Mouse (Mus musculus) limb, embryonic 15.5 days (tissue): ENCODE measurements around the gene Ccna1. TPM values are rescaled to one million over a fixed set of nuclear protein-coding genes. Genes with fewer than 3 reads are reported as not detected.

Experiments used
- ATAC-seq: fragments of 200-750 bp; cut with Nextera tagmentation; 2 replicates; pipeline ENCODE4 v1.8.0; 2017; ENCODE audit warnings: low read depth, moderate TSS enrichment; ENCODE audit not compliant: insufficient number of reproducible peaks, low FRiP score, low TSS enrichment
- H3K27ac ChIP-seq: fragments of 300-500 bp; sonication (generic); 2 replicates; pipeline ENCODE4 v1.5.1; 2015; ENCODE audit warnings: moderate library complexity, mild to moderate bottlenecking, inconsistent platforms
- H3K27me3 ChIP-seq: fragments of 300-500 bp; sonication (generic); 2 replicates; pipeline ENCODE4 v1.6.1; 2015; ENCODE audit warnings: inconsistent platforms
- H3K36me3 ChIP-seq: fragments of 300-500 bp; sonication (generic); 2 replicates; pipeline ENCODE4 v1.6.1; 2015; ENCODE audit warnings: inconsistent platforms
- H3K4me1 ChIP-seq: fragments of 300-500 bp; sonication (generic); 2 replicates; pipeline ENCODE4 v1.6.1; 2015; ENCODE audit warnings: inconsistent platforms
- H3K4me2 ChIP-seq: fragments of 300-500 bp; sonication (generic); 2 replicates; pipeline ENCODE4 v1.6.1; 2015; ENCODE audit warnings: mild to moderate bottlenecking, inconsistent platforms
- H3K4me3 ChIP-seq: fragments of 300-500 bp; sonication (generic); 2 replicates; pipeline ENCODE4 v1.5.1; 2015; ENCODE audit warnings: mild to moderate bottlenecking, inconsistent platforms
- H3K9ac ChIP-seq: fragments of 300-500 bp; sonication (generic); 2 replicates; pipeline ENCODE4 v1.6.1; 2015; ENCODE audit warnings: inconsistent platforms
- H3K9me3 ChIP-seq: fragments of 300-500 bp; sonication (generic); 2 replicates; pipeline ENCODE4 v1.6.1; 2016; ENCODE audit warnings: inconsistent platforms
- WGBS: fragments of 180-500 bp; shearing (Covaris S2); methylation state at CpG from one replicate; pipeline ENCODE4 v1.1.7; 2015; 5-methylcytosine and 5-hydroxymethylcytosine counted together
- polyA plus RNA-seq: library from polyadenylated mRNA; unstranded; fragments of >200 nt; fragmentation: Nextera tagmentation; extraction: Ambion mirVana; gene quantifications from 2 replicates; pipeline ENCODE4 v1.2.1, GENCODE M21; 2015

Ccna1 gene
- polyA plus RNA-seq, 1 experiment from 2014 or later: 1.4 TPM

DNA sequence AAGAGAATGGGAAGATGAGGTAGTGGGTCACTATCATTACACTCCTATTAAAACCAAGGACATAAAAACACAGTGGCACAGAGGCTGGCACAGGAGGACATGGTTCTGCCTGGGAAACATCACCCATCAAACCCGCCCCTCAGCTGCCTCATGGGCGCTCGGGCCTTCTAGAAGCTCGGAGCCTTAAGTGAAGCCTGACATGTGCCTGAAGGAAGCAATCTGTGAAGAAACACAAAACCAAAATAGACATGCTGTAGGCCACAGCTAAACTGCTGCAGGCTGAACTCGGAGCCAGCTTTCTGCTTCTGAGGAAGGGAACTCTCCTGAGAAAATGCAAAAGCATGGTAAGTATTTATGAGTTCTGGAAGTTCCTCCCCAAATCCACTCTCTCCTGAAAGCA, 31.6 kb upstream of the Ccna1 start:
- WGBS: 75% methylated on average over 5 of the region's 5 CpGs
- H3K9ac ChIP-seq: no peak overlapping the region
- ATAC-seq: no peak
- H3K27ac ChIP-seq: no peak overlapping the region
- no peaks in the 10 kb centered on the region for H3K4me1 ChIP-seq
- H3K4me2 ChIP-seq: no peak overlapping the region
- no peaks in the 10 kb centered on the region for H3K36me3 ChIP-seq
- H3K4me3 ChIP-seq: no peak overlapping the region
- H3K27me3 ChIP-seq: no peaks in the 10 kb centered on the region
- no peaks in the 10 kb centered on the region for H3K9me3 ChIP-seq

GRCm38 (mm10) chr3:55085716-55086115, 30.4 kb upstream of the Ccna1 start:
- H3K9me3 ChIP-seq: no peaks in the 10 kb centered on the region
- no peak overlapping the region for H3K4me2 ChIP-seq
- ATAC-seq: no peak
- no peaks in the 10 kb centered on the region for H3K27me3 ChIP-seq
- H3K9ac ChIP-seq: no peak overlapping the region
- no peak overlapping the region for H3K4me3 ChIP-seq
- no peaks in the 10 kb centered on the region for H3K4me1 ChIP-seq
- H3K36me3 ChIP-seq: no peaks in the 10 kb centered on the region
- WGBS: 63% methylated on average over 3 of the region's 3 CpGs
- H3K27ac ChIP-seq: no peak overlapping the region

- Histone ChIP-seq H3K9ac (no peak overlapping the region), H3K4me2 (no peak overlapping the region)
- ATAC-seq: no peak
These were observed 29.5 kb upstream of the Ccna1 start for GRCm38 (mm10) chr3:55084781-55085180.

DNA sequence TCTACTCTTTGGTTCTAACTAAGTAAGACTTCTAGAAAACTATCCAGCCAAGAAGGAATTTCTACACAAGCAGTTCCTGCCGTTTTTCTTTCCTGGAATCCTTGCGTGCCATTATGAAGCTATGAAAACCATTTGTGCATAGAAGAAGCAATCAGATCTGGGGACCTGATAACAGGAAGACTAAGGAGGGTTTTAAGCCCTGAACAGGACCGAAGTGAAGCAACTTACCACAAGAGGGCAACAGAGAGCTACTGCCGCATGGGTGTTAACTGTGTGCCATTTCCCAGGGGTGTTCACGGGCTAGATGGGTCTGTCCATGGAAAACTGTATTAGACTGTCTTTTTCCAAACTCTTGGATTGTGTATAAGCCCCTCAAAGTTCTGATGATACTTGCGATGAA, 24.8 kb upstream of the Ccna1 start:
- ATAC-seq: no peak
- WGBS: 10% methylated on average over 6 of the region's 6 CpGs
- no peak overlapping the region for H3K4me2 ChIP-seq
- H3K9me3 ChIP-seq: no peaks in the 10 kb centered on the region
- no peak overlapping the region for H3K9ac ChIP-seq
- no peak overlapping the region for H3K27ac ChIP-seq
- no peaks in the 10 kb centered on the region for H3K36me3 ChIP-seq
- H3K27me3 ChIP-seq: no peaks in the 10 kb centered on the region
- peaks cover 5% of the 10 kb centered on the region; the same call in 1 of the 2 replicates for H3K4me1 ChIP-seq
- no peak overlapping the region for H3K4me3 ChIP-seq

More at GRCm38 (mm10) chr3:55084781-55085180, 29.5 kb upstream of the Ccna1 start:
- no peaks in the 10 kb centered on the region for H3K27me3 ChIP-seq
- H3K9me3 ChIP-seq: no peaks in the 10 kb centered on the region
- H3K27ac ChIP-seq: no peak overlapping the region
- H3K36me3 ChIP-seq: no peaks in the 10 kb centered on the region
- H3K4me3 ChIP-seq: no peak overlapping the region
- H3K4me1 ChIP-seq: no peaks in the 10 kb centered on the region
- WGBS: 50% methylated on average over 6 of the region's 6 CpGs

DNA sequence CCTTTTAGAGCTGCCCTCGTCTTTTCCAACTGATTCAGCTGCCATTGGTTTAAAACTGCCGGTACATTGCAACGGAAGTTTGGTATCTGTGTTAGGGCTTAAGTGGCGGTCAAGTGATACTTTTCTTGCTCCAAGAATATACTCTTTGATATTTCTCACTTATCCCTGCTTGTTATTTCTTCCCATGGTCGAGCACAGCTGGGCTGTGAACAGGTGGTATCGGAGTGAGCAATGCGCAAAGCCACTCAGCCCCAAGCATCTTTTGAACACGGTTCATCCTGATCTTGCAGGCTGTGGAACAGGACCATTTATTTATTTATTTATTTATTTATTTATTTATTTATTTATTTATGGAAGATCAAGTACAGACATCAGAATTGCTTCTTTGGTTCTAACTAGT, 24.3 kb upstream of the Ccna1 start:
- Histone ChIP-seq H3K4me3 (no peak overlapping the region), H3K9me3 (no peaks in the 10 kb centered on the region), H3K4me2 (no peak overlapping the region), H3K9ac (no peak overlapping the region), H3K36me3 (no peaks in the 10 kb centered on the region), H3K27ac (no peak overlapping the region), H3K4me1 (peaks cover 5% of the 10 kb centered on the region; the same call in 1 of the 2 replicates), H3K27me3 (no peaks in the 10 kb centered on the region)
- WGBS: 75% methylated on average over 8 of the region's 8 CpGs
- ATAC-seq: peak; percentile 71; the same call in 1 of the 2 replicates

DNA sequence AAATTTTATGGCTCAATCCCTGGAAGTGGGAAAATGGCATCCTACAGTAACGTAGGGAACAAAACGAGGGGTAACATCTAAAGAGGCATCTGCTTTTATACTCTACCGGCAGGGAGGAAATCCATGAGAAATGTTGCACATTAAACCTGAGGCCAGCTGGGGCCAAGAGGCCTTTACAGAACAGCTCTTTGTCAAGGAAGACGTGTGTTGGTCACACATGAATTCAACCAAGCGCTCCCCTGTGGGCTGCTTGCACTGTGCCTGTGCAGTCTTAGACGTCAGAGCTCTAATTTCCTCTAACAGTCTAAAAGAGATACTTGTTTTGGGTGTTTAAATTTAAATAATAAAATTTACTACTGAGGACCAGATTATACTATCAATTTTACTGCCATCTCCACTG, 22.9 kb upstream of the Ccna1 start:
- H3K27ac ChIP-seq: no peak overlapping the region
- H3K9me3 ChIP-seq: no peaks in the 10 kb centered on the region
- H3K4me3 ChIP-seq: no peak overlapping the region
- no peaks in the 10 kb centered on the region for H3K27me3 ChIP-seq
- H3K4me1 ChIP-seq: peaks cover 5% of the 10 kb centered on the region; the same call in 1 of the 2 replicates
- ATAC-seq: no peak
- 32% methylated on average over 6 of the region's 6 CpGs for WGBS
- no peak overlapping the region for H3K9ac ChIP-seq
- no peaks in the 10 kb centered on the region for H3K36me3 ChIP-seq
- no peak overlapping the region for H3K4me2 ChIP-seq

- Histone ChIP-seq H3K9me3 (no peaks in the 10 kb centered on the region), H3K4me2 (no peak overlapping the region), H3K9ac (no peak overlapping the region), H3K36me3 (no peaks in the 10 kb centered on the region), H3K4me3 (no peak overlapping the region), H3K27me3 (no peaks in the 10 kb centered on the region), H3K4me1 (peaks cover 5% of the 10 kb centered on the region; the same call in 1 of the 2 replicates), H3K27ac (no peak overlapping the region)
- WGBS: 53% methylated on average over 3 of the region's 3 CpGs
- ATAC-seq: no peak
These were observed 20.0 kb upstream of the Ccna1 start for GRCm38 (mm10) chr3:55075294-55075648.

DNA sequence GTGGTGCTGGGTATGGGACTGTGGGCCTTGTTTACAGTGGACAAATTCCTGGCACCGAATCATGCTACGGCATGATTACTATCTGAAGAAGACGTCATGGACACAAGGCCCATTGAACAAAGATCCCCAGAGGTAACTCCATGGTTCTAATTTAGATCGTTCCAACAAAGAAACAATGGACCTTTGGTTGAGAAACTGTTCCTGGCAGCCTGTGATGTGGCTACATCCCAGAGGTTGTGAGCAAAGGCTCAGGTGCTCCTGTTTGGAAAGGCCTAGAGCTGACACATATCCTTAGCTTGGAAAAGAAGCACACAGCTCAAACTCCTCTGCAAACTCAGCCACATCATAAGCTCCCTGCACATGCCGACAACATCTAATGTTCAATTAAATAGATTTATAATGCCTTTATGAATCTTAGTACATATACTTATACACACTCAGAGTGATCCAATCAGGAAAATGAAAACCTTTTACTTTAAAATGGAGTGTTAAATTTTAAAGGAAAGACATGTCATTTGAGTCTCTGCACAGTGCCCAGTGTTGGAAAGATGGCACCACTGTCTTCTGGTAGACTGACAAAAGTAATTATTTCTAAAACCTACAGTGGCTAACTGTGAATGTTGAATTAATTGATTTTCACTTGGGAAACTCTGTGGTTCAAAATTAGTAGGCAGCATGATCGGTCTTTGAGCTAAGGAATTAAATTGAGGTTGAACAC, 19.4 kb upstream of the Ccna1 start:
- 83% methylated on average over 6 of the region's 6 CpGs for WGBS
- no peaks in the 10 kb centered on the region for H3K9me3 ChIP-seq
- no peak overlapping the region for H3K4me2 ChIP-seq
- H3K36me3 ChIP-seq: no peaks in the 10 kb centered on the region
- ATAC-seq: no peak
- no peak overlapping the region for H3K4me3 ChIP-seq
- H3K27me3 ChIP-seq: no peaks in the 10 kb centered on the region
- no peak overlapping the region for H3K9ac ChIP-seq
- H3K4me1 ChIP-seq: peaks cover 5% of the 10 kb centered on the region; the same call in 1 of the 2 replicates
- H3K27ac ChIP-seq: no peak overlapping the region

DNA sequence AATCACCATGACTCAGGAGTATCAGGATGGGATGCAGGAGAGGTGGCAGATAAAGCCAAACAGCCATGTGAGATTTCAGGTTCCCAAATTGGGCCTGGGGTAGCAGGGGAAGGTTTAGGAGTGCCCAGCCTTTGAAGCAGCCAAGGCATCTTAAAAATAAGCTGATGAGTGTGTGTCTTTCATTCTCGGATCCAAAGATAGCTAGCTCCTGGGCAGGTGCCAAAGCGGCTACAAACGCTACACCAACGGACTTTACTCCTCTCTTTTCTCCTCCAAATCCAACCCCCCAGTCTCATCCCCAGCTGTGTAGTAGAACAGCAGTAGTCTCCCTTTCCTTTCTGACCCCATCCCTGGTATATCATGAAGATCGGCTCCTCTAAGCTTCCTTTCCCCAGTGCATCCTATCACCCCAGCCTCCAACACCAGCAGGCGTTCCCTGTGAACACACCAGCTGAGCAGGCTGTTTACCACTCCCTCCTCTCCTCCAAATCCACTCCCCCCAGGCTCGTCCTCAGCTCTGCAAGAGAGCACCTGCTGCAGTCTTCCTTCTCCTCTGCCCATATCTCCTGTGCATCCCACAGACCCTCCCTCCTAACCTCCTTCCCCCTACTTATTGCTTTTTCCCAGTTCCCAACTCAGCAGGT, 12.6 kb upstream of the Ccna1 start:
- Histone ChIP-seq H3K4me3 (no peak overlapping the region), H3K27me3 (no peaks in the 10 kb centered on the region), H3K36me3 (no peaks in the 10 kb centered on the region), H3K9me3 (no peaks in the 10 kb centered on the region), H3K9ac (no peak overlapping the region), H3K4me2 (no peak overlapping the region), H3K27ac (no peak overlapping the region), H3K4me1 (no peaks in the 10 kb centered on the region)
- ATAC-seq: no peak
- 32% methylated on average over 7 of the region's 7 CpGs for WGBS

DNA sequence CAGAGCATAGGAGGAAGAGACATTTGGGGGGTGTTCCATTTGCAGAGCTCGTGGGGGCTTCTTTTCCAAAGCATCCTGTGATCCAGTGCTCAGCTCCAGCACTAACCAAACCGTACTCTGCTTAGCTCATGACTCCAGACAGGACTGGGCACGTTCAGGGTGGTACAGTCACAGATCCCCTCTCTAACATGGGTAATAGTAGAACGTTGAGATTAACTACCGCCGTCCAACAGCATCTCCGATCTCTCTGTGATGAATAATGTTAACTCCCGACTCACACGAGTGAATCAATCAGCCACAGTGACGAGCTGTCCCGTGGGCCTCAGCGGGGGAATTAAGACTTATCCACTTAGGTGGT, 11.3 kb upstream of the Ccna1 start:
- no peak overlapping the region for H3K27ac ChIP-seq
- no peaks in the 10 kb centered on the region for H3K4me1 ChIP-seq
- no peak overlapping the region for H3K4me3 ChIP-seq
- ATAC-seq: no peak
- H3K9ac ChIP-seq: no peak overlapping the region
- no peaks in the 10 kb centered on the region for H3K27me3 ChIP-seq
- no peaks in the 10 kb centered on the region for H3K36me3 ChIP-seq
- no peaks in the 10 kb centered on the region for H3K9me3 ChIP-seq
- 57% methylated on average over 12 of the region's 12 CpGs for WGBS
- H3K4me2 ChIP-seq: no peak overlapping the region

DNA sequence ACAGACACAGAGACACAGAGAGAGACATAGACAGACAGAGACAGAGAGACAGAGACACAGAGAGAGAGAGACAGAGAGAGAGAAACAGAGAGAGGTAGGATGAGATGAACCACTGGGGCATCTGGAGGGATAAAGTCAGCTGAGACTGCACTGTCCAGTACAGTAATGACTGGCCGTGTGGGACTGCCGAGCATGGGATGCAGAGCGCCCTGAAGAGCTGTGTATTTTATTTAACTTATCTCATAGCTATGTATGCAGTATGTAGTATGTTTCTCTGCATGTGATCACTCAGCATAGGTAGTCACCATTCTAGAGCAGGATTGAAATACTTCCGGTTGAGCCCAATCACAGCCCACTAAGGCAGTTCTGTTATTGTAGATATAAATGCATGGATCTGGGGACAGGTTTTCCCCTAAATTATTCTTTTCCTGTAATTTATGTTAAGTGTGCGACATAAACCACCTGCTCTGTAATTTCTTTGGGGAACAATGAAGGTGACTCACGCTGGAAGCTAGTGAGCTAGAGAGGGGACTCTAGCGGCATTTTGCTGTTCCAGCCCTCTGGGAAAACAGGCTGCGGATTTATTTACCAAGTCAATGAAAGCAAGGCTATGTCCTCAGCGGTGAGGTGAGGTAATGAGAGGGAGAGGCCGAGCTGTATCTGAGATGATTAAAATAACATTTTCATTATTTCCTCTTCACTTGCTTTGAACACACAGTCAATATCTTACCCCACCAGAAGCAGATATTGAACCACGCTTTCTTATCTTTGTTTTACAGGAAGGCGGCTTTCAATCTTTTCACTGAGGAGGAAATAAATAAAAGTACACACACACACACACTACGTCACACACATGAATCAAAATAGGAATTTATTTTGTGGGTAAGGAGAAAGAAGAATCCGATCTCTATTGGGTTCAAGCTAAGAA, 10.7 kb upstream of the Ccna1 start:
- no peak overlapping the region for H3K4me2 ChIP-seq
- H3K36me3 ChIP-seq: no peaks in the 10 kb centered on the region
- H3K4me3 ChIP-seq: no peak overlapping the region
- no peak overlapping the region for H3K27ac ChIP-seq
- WGBS: 57% methylated on average over 14 of the region's 14 CpGs
- H3K9me3 ChIP-seq: no peaks in the 10 kb centered on the region
- no peaks in the 10 kb centered on the region for H3K4me1 ChIP-seq
- no peak overlapping the region for H3K9ac ChIP-seq
- H3K27me3 ChIP-seq: no peaks in the 10 kb centered on the region
- ATAC-seq: no peak

- H3K4me3 ChIP-seq: no peak overlapping the region
- no peak for ATAC-seq
- H3K9me3 ChIP-seq: no peaks in the 10 kb centered on the region
- H3K27me3 ChIP-seq: no peaks in the 10 kb centered on the region
- WGBS: 18% methylated on average over 2 of the region's 2 CpGs
- no peaks in the 10 kb centered on the region for H3K4me1 ChIP-seq
- H3K36me3 ChIP-seq: no peaks in the 10 kb centered on the region
- no peak overlapping the region for H3K27ac ChIP-seq
- no peak overlapping the region for H3K4me2 ChIP-seq
- no peak overlapping the region for H3K9ac ChIP-seq
These were observed 9.1 kb upstream of the Ccna1 start for GRCm38 (mm10) chr3:55064396-55064795.
